Mouse (Mus musculus) erythroid progenitor cell, adult 5-6 weeks (primary cell): ENCODE results near the gene Ace3. TPM values are rescaled to one million over a fixed set of nuclear protein-coding genes. Genes with fewer than 3 reads are reported as not detected.

Experiments
- ATAC-seq: replicated peaks from 2 replicates; pipeline ENCODE4 v1.8.0; 2016; ENCODE audit warnings: moderate number of reproducible peaks, mild to moderate bottlenecking, moderate TSS enrichment, inconsistent platforms; ENCODE audit not compliant: poor library complexity, low FRiP score, severe bottlenecking
- total RNA-seq, 2 experiments: library from RNA; stranded (forward) in 1 of 2; stranded (reverse) in 1 of 2; fragments of 150-400 nt in 1 of 2; fragments of 186-747, 209-891 nt in 1 of 2; gene quantifications; 2 replicates each; pipeline versions ENCODE4 v1.2.3 to v1.2.4; 2015 to 2017; ENCODE audit warnings: low replicate concordance in 2 of 2

Ace3 gene
- not detected in 2 replicates for total RNA-seq (2015; ENCODE audit: low replicate concordance)
- not detected in 2 replicates for total RNA-seq (2017; ENCODE audit: low replicate concordance)

GRCm38 (mm10) chr11:105994375-105994774 lies at the start of gene Ace3:
Gene Ace3, plus strand, starts transcription at chr11:105994675.
- ATAC-seq = no peak

- ATAC-seq = no peak
Measured at GRCm38 (mm10) chr11:105944770-105945672, 49.5 kb upstream of the Ace3 start.

GRCm38 (mm10) chr11:105946694-105947154 lies 47.8 kb upstream of the Ace3 start:
- no peak for ATAC-seq

- ATAC-seq = no peak
Measured at GRCm38 (mm10) chr11:105948255-105948654, 46.2 kb upstream of the Ace3 start.

- ATAC-seq = no peak
Measured at GRCm38 (mm10) chr11:105950519-105950918, 44.0 kb upstream of the Ace3 start.

- no peak for ATAC-seq
Measured at GRCm38 (mm10) chr11:105951601-105952044, 42.9 kb upstream of the Ace3 start.

- no peak for ATAC-seq
Measured at GRCm38 (mm10) chr11:105952111-105952510, 42.4 kb upstream of the Ace3 start.

GRCm38 (mm10) chr11:105952911-105953386 lies 41.5 kb upstream of the Ace3 start, which contains the start of gene Cyb561:
Gene Cyb561, minus strand, starts transcription at chr11:105953336.
- no peak for ATAC-seq

- no peak for ATAC-seq
Measured at GRCm38 (mm10) chr11:105953402-105953801, 41.1 kb upstream of the Ace3 start.

- ATAC-seq = no peak
Measured at GRCm38 (mm10) chr11:105955815-105956430, 38.6 kb upstream of the Ace3 start.

GRCm38 (mm10) chr11:105957501-105957900 lies 37.0 kb upstream of the Ace3 start:
- ATAC-seq = no peak

GRCm38 (mm10) chr11:105958566-105958965 lies 35.9 kb upstream of the Ace3 start:
- ATAC-seq = no peak

GRCm38 (mm10) chr11:105959355-105959754 lies 35.1 kb upstream of the Ace3 start:
- no peak for ATAC-seq

GRCm38 (mm10) chr11:105964691-105965090 lies 29.8 kb upstream of the Ace3 start:
- ATAC-seq = no peak

- ATAC-seq = no peak
Measured at GRCm38 (mm10) chr11:105966288-105966687, 28.2 kb upstream of the Ace3 start.

GRCm38 (mm10) chr11:105967741-105968574 lies 26.5 kb upstream of the Ace3 start, which contains the start of gene Ace:
Gene Ace, plus strand, starts transcription at chr11:105967945.
- no peak for ATAC-seq

- no peak for ATAC-seq
Measured at GRCm38 (mm10) chr11:105968948-105969347, 25.5 kb upstream of the Ace3 start.

- no peak for ATAC-seq
Measured at GRCm38 (mm10) chr11:105969516-105969915, 25.0 kb upstream of the Ace3 start.

GRCm38 (mm10) chr11:105974593-105974992 lies 19.9 kb upstream of the Ace3 start:
- ATAC-seq = no peak

GRCm38 (mm10) chr11:105975050-105975449 lies 19.4 kb upstream of the Ace3 start:
- no peak for ATAC-seq
